Mouse (Mus musculus): Measurements from ENCODE around the gene Hist1h3a.
"Not testable (repeated sequence)": the region's sequence is repeated elsewhere in the genome, so short reads cannot be mapped to it uniquely, and the experiment has no call there.

Hist1h3a gene

DNA sequence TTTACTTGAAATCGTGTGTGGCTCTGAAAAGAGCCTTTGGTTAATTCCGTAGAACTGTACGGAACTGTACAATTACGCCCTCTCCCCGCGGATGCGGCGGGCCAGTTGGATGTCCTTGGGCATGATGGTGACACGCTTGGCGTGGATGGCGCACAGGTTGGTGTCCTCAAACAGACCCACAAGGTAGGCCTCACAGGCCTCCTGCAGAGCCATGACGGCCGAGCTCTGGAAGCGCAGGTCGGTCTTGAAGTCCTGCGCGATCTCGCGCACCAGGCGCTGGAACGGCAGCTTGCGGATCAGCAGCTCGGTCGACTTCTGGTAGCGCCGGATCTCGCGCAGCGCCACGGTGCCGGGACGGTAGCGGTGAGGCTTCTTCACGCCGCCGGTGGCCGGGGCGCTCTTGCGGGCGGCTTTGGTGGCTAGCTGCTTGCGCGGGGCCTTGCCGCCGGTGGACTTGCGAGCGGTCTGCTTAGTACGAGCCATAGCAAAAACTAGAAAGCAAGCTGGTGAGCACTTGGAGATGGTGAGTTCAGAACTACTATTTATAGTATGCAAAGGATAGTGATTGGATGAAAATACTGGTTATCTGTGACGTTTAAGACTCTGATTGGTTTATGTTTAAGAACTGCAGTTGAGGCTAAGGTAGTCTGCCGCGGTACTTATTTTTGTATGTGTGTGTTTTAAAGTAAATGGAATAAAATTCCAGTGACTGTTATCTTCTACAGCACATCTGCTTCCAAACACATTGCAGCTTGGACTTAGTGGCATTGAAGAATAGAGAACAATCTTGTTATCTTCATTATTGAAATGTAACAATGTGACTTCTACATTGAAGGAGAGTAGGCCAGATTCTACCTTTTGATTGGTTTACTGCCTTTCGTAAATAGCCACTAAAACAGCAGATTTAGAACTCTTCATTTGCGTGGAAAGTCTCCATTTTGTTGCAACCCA is at the start of gene Hist1h3a:
TSS of gene Hist1h3a (minus strand) at position 516 of the 951 bp plus-strand sequence.
- DNase-seq (ENCODE audit: low spot score in 2 of 2), result peak; percentile 83 to 91

DNA sequence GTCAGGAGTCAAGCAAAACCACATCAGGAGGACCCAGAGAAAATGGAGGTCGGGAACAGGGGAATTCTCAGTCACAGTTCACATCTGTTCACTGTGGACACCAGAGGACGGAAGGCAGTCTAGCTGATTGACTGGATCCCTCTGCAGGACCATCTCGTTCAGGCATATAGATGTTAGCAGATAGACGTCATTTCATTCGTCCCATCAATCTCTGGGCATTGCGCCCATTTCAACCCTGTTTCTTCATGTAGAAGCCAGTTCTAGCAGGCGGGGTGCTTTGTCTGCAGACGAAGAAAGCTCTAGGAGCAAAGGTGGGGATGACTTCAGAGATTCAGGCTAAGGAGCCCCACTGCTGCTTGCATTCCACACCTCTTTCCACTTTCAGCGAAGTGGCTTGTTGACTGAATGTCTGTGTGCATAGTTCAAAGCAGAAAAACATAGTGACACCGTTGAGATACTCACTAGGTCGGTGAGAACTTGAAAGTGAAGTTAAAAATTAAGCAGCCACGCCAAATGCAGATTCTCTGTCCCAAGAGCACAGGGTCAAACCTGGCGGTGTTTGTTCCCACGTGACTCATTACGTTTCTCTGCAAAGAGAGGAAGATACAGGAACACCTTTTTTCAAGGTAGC is 44.4 kb upstream of the Hist1h3a start, which contains the start of gene Slc17a2:
TSS of gene Slc17a2 (plus strand) at position 572 of the 631 bp plus-strand sequence.
- DNase-seq (ENCODE audit: low spot score in 2 of 2), result no peak

DNA sequence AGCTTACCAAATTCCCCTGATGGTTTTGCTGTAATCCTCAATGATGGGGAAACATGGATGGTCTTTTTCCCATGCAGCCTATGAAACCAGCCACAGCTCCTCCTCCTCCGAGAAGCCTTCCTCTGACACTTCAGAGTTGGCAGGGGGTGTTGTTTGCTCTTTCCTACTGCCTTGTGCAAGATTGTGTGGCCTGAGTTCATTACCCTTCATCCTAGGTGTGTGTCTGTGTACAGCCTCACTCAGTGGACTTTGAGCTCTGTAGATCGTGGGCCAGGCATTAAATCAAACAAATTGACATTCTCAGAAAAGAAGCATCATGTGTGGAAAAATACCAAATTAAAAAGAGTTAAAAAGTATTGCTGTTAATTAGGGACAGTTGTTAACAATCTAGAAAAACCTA is 42.3 kb upstream of the Hist1h3a start:
- DNase-seq (ENCODE audit: low spot score in 2 of 2), result no peak

DNA sequence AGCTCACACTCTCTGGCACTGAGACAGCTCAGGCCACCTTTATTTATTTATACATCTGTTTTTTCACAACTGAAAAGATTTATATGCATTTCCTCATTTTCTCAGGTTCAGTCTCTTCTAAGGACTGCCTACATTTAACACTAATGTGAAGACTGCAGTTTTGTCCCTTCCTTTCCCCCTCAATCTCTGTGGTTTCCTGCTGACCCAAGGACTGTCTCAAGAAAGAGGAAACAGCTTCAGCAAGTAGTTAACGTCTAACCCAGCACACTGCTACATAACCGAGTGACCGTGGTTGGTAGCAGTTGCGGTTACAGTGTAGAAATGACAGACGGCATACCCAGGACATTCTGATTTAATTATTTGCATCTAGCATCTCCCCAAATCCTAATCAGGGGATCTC is 37.2 kb upstream of the Hist1h3a start:
- DNase-seq (ENCODE audit: low spot score in 2 of 2), result no peak

DNA sequence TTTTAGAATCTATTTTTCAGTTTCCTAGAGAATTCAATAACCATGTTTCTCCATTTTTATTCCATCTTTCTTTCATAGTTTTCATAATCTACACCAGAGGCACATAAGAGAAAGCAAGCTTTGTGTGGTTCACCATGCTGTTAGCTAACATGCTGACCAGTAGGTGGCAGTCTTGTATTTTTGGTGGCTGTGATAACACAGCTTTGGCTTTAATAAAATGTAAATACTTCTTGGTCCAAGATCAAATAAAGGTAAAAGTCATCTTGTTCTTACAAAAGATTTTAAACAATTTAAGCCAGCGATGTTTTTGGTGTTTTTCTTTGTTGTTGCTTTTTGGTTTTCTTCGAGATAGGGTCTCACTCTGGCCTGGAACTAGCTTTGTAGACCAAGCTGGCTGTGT is 30.3 kb upstream of the Hist1h3a start:
- DNase-seq (ENCODE audit: low spot score in 2 of 2), result peak; percentile 44 to 71

DNA sequence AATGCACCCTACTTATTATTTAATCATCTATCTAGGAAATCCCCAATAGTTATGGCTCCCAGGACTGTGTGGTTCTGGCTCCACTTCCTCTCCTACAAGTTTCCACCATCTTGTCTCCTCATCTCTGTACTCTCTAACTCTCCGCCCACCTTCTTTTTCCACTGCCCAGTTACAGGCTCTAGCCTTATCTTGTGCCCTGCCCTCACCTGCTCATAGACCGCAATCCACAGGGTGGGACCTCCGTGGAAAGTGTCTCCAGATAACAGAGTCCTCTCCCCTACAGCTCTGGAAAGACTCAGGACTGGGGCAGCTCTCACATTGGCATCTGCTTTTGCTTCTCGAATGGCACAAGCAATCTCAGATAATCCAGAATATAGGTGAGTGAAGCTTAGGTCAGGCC is 16.8 kb upstream of the Hist1h3a start:
- DNase-seq (ENCODE audit: low spot score in 2 of 2), result no peak

DNA sequence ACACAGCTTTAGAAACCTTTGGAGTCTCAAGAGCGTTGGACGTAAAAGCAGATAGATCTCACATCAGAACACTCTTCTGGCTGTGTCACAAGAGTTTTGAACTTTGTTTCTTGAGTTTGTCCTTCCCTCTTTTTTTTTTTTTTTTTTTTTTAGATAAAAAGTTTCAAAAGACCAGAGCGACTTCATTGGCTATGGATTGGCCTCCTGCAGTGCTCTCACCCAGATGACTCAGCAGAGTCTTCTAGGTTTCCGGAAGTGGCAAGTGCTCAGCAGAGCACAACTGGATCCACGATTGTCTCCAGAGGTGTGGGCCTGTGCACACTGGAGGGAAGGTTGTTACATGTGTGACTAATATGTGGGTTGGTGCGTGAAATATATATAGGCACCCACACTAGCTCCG is 16.2 kb upstream of the Hist1h3a start:
- DNase-seq (ENCODE audit: low spot score in 2 of 2), result no peak

DNA sequence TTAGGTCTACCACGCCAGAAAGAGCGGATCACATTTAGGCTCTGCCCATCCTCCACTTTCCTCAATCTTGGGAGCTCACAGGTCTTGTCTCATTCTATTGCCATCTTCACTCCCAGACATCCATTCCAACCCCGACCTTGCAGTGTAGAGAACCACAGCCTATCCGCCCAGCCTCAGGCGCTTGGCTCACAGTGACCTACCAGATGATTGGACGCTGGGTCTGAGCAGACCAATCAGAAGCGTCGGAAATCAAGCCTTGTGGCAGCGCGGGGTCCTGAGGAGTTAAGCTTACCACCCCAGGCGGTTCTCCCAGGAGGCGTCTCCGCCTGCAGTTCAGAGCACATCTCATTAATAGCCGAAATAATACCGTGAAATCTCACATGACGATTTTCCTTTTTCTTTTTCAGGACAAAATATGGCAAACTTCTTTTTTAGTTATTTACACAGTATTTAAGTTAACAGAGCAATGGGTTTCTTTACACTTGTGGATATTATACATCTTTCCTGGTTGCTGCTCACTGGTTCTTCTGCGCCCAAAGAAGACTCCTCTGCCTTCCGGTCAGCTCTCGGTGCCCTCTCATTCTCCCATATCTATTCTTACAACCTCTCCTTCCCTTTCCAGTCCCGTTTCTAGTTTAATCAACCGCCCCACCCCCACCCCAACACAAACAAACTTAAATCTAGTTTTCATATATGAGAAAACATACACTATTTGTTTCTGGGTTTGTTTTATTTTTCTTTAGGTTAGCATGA is 10.6 kb upstream of the Hist1h3a start:
- DNase-seq (ENCODE audit: low spot score in 2 of 2), result peak; percentile 66 to 76

DNA sequence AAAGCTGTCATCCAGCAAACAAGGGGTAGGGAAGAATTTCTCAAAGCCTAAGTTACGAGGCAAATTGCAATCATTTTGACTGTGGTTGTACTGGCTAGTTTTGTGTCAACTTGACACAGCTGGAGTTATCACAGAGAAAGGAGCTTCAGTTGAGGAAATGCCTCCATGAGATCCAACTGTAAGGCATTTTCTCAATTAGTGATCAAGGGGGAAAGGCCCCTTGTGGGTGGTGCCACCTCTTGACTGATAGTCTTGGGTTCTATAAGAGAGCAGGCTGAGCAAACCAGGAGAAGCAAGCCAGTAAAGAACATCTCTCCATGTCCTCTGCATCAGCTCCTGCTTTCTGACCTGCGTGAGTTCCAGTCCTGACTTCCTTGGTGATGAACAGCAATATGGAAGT is 7.4 kb upstream of the Hist1h3a start, which contains the start of gene Trim38:
TSS of gene Trim38 (plus strand) at position 301 of the 400 bp plus-strand sequence.
- DNase-seq (ENCODE audit: low spot score in 2 of 2), result not testable (repeated sequence)

DNA sequence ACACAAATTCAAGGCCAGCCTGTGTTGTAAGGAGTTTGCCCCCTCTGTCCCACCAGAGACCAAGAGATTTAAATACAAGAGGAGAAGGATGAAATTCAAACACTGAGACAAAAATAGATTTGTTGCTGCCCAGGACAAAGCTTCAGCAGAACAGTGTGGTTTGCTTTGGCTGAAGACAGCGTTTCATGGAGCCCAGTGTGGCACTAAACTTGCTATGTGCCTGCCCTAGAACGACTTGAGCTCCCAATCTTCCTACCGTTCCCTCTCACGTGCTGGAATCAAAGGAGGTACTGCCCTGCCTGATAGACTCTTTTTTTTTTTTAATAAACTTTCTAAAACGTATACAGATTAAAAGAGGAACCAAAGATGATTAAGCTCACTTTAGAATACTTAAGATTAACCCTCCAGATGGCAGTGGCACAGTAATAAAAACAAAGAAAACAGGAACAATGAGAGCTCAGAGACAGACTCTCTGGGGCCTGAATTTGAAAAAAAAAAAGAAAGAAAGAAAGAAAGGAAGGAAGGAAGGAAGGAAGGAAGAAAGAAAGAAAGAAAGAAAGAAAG is 6.7 kb upstream of the Hist1h3a start:
- DNase-seq (ENCODE audit: low spot score in 2 of 2), result no peak

DNA sequence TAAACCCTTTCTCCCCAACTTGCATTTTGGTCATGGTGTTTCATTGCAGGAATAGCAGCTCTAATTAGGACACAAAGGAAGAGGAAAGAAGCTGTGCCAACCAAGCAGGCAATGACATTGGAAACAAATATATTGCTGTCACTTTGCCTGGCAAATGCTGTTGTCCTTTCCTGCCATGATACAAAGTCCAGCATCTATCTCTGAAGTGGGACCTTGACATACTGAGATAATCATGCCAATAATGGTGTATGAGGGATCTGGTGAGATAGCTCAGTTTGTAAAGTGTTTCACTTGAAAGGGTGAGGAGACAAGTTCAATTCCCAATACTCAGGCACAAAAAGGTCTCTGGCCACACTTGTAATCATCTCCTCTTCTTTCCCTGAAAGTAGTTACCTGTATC is 4.6 kb upstream of the Hist1h3a start:
- no peak for DNase-seq (ENCODE audit: low spot score in 2 of 2)

DNA sequence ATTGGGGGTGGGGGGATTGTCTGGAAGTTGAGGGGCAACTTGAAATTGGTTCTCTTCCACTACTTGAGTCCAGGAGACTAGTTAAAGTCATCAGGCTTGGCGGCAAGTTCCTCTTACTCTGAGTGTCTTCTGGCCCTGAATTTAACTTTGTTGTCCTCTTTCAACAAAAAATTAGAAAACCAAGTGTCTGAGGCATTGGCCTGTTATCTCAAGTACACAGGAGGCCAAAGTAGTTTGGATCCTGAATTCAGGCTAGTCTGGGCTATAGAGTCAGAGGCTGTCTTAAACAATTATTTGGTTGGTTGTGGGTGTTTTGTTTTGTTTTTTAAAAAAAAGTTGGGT is 3.0 kb upstream of the Hist1h3a start:
- DNase-seq (ENCODE audit: low spot score in 2 of 2), result no peak

DNA sequence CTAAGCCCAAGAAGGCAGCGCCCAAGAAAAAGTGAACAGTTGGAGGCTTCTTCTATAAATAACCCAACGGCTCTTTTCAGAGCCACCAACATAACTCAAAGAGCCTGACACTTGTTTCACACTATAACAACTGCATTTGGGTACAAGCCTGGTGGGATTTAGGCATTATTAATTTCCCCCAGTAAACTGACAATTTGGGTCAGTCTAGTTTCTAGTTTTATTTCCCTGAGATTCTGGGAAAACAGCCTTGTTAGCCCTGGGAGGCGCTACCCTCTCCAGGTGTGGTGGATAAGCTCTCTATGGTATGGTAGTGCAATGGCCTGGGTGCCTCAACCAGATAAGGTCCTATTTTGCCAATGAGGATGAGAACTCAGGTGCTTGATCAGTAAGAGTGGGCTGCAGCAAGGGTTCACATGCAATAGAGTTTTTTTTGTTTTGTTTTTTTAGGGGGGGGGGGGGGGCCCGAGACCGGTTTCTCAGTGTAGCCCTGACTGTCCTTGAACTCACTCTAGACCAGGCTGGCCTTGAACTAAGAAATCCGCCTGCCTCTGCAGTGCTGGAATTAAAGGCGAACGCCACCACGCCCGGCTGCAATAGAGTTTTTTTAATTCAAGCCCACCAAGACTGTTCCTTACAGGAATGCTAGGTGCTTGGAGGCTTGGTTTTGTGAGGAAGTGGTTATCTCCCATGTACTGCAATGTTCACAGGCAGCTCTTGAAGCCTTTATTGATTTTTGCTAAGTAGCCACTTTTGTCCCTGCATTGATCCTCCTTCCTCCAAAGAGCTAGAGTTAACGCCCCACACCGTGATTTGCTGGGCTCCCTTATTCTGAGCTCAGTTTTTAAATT is 2.4 kb upstream of the Hist1h3a start:
- peak; percentile 41 to 69 for DNase-seq (ENCODE audit: low spot score in 2 of 2)

DNA sequence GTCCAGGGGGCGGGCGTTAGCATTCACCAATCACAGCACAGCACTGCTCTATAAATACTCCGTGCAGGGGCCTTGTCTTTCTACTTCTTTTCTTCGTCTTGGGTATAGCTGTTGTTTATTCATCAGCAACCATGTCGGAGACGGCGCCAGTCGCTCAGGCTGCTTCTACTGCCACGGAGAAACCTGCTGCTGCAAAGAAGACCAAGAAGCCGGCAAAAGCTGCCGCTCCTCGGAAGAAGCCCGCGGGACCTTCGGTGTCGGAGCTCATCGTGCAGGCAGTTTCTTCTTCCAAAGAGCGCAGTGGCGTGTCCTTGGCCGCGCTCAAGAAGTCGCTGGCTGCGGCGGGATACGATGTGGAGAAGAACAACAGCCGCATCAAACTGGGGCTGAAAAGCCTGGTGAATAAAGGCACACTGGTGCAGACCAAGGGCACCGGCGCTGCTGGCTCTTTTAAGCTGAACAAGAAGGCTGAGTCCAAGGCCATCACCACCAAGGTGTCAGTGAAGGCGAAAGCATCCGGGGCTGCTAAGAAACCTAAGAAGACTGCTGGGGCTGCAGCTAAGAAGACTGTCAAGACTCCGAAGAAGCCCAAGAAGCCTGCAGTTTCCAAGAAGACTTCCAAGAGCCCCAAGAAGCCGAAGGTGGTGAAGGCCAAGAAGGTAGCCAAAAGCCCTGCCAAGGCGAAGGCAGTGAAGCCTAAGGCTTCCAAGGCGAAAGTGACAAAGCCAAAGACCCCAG is 1.6 kb upstream of the Hist1h3a start, which contains the start of gene Hist1h1a:
TSS of gene Hist1h1a (plus strand) at position 81 of the 738 bp plus-strand sequence.
- peak; percentile 92 to 93 for DNase-seq (ENCODE audit: low spot score in 2 of 2)

DNA sequence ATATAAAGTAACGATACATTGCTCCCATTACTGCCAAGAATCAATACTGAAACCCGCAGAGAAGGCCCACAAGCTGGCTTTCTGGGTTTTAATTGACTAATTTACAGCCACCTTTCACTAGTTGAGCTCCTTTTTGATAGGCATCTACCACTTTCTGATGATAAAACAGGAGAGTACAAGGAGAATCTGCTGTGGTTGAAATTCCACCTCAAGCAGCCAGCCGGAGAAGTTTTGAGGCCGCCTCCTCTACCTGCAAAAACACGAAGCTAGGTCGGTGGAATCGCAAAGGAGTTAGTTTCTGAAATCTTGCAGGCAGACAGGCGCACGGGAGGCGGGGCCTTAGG is 1.0 kb upstream of the Hist1h3a start:
- DNase-seq (ENCODE audit: low spot score in 2 of 2), result no peak

DNA sequence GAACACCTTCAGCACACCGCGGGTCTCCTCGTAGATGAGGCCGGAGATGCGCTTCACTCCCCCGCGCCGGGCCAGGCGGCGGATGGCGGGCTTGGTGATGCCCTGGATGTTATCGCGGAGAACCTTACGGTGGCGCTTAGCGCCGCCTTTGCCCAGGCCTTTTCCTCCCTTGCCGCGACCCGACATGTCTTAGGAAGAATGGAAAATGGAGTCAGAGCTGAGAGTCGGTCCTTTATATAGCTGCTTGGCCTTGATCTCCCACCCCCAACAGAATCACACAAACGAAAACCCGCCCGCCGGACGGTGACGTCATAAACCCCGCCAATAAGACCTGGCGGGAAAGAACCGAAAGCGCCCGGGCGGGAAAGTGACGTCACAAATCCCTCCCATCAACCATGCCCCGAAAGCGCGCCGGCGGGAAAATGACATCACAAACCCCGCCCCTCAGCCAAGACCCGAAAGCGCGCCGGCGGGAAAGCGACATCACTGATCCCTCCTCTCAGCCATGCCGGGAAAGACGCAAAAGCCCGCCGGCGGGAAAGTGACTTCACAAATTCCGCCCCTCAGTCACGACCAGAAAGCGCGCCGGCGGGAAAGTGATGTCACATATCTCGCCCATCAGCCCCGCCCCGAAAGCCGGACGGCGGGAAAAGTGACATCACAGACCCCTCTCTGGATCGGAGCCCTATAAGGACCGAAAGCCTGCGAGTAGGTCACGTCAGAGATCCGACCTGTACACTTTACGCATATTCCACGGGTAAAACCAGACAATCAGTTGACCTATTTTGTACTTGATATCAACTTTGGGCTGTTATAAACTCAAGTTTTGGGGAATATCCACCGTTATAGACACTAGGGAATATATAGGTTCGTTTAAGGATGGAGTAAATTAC is 968 bp downstream of the Hist1h3a start, which contains the start of gene Hist1h4a:
TSS of gene Hist1h4a (minus strand) at position 259 of the 893 bp plus-strand sequence.
- peak; percentile 99 for DNase-seq (ENCODE audit: low spot score in 2 of 2)

DNA sequence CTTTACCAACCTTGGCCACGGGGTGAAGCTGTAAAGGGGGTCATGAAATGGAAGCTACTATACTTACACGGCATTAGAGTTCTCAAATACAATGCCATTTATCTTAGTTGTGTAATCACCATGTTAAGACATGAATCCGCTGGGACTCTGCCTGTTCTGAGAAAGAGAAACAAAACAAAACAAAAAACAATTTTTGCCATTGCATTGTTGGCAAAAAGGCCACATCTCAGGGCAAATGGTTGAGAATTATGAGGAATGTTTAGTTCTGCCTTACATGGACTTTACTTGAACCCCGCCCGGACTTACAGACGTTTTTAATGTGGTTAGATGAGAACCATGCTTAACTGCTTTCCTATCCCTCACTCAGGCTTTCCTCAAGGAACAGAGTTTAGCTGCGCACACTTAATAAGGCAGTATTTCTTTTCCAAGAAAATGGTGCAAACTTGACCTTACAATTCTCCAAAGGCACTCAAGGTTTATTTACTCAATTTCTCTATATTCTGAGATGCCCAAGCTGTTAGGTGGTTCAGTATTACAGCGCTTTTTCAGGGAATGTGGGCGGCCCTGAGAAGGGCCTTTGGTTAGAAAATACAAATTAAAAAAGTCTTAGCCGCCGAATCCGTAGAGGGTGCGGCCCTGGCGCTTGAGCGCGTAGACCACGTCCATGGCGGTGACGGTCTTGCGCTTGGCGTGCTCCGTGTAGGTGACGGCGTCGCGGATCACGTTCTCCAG is 1.8 kb downstream of the Hist1h3a start:
- DNase-seq (ENCODE audit: low spot score in 2 of 2), result peak; percentile 65 to 74

DNA sequence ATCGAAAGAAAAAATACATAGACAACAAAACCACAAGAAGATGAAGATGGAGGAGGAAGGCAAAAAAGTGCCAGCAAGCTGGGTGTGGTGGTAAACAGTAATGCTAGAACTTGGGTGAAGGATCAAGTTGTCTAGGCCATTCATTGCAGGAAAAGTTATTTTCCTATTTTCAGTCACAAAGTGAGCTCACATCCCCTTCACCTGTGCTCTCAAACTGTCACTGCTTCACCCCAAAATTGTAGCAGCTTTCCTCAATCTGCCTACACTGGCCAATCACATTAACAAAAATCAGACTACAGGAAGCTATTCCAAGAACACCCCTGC is 2.3 kb downstream of the Hist1h3a start:
- no peak for DNase-seq (ENCODE audit: low spot score in 2 of 2)
